In genomic region chr3:34639031-34639872, GRCm38 (mm10) we compare ENCODE assay signal across 8 mouse cellular contexts. TPM values are rescaled to one million over a fixed set of nuclear protein-coding genes. Genes with fewer than 3 reads are reported as not detected.
DNase-seq lines count a peak whose midpoint lies in the region; ATAC-seq and TF ChIP-seq lines count a peak whose summit lies in the region.

No protein-coding gene starts in this region.

- WGBS in kidney, postnatal 0 days = 7% methylated on average over 24 of the region's 24 CpGs
- 6% methylated on average over 24 of the region's 24 CpGs for WGBS in intestine, postnatal 0 days

- no peak overlapping the region for H3K4me2 ChIP-seq in kidney, postnatal 0 days (ENCODE audit: low read length)
- H3K4me2 ChIP-seq in intestine, postnatal 0 days (replicated peaks; ENCODE audit: low read depth) = no peak overlapping the region

- TF ChIP-seq CTCF in kidney, postnatal 0 days (IDR thresholded peaks at IDR 0.05; ENCODE audit: low read depth) = peak; percentile 77
- TF ChIP-seq CTCF in Patski (IDR thresholded peaks at IDR 0.05) = no peak
- TF ChIP-seq CTCF in intestine, postnatal 0 days (IDR thresholded peaks at IDR 0.05; ENCODE audit: low read depth) = peak; percentile 80

- CTCF ChIA-PET in Patski (lab: Charles Lee) = interaction anchor here (0.7 to 5.0 kb wide), 6 partner anchors 9 to 484 kb away, joined by 3 to 19 read pairs (median 5); no protein-coding TSS in a partner anchor

- H3K4me3 ChIP-seq in kidney, postnatal 0 days (replicated peaks; ENCODE audit: low read depth, low read length) = no peak overlapping the region
- H3K4me3 ChIP-seq in intestine, postnatal 0 days (ENCODE audit: low read depth, low read length) = no peak overlapping the region

- POLR2A ChIA-PET in Patski (lab: Charles Lee) = no interaction called here

- DNase-seq in kidney, postnatal 0 days (ENCODE audit: low spot score) = peak; percentile 80
- no peak for DNase-seq in kidney, adult 11 months
- no peak for DNase-seq in Patski (ENCODE audit: low read depth, low spot score)
- DNase-seq in embryo, embryonic 9.5 days (ENCODE audit: extremely low spot score) = peak; percentile 73
- peak; percentile 93 for DNase-seq in retina, embryonic 14.5 days (ENCODE audit: low spot score)

- H3K9me3 ChIP-seq in kidney, postnatal 0 days (replicated peaks; ENCODE audit: low read length) = no peaks in the 10 kb centered on the region
- H3K9me3 ChIP-seq in intestine, postnatal 0 days (ENCODE audit: control insufficient read depth) = no peaks in the 10 kb centered on the region

- H3K27me3 ChIP-seq in kidney, postnatal 0 days (ENCODE audit: insufficient read depth, low read length) = peaks cover 69% of the 10 kb centered on the region
- peaks cover 56% of the 10 kb centered on the region for H3K27me3 ChIP-seq in Patski
- peaks cover 71% of the 10 kb centered on the region for H3K27me3 ChIP-seq in intestine, postnatal 0 days (replicated peaks; ENCODE audit: control insufficient read depth, insufficient read depth, low read length)

- no peaks in the 10 kb centered on the region for H3K36me3 ChIP-seq in kidney, postnatal 0 days (ENCODE audit: insufficient read depth, low read length)
- H3K36me3 ChIP-seq in intestine, postnatal 0 days (ENCODE audit: control insufficient read depth, insufficient read depth) = no peaks in the 10 kb centered on the region

- in situ Hi-C loops in Patski (cut with MboI; ENCODE audit: low pct_unique_long_range_greater_than_20kb) = loop anchor here (5.0 to 10.0 kb wide), 2 partner anchors 397 to 684 kb away; no protein-coding TSS in a partner anchor

- ATAC-seq in kidney, postnatal 0 days (replicated peaks; ENCODE audit: low FRiP score, low read depth) = peak; percentile 40; the same call in 1 of the 2 replicates
- ATAC-seq in Patski = peak; percentile 57
- no peak for ATAC-seq in intestine, postnatal 0 days
- no peak for ATAC-seq in megakaryocyte-erythroid progenitor cell, adult 5-6 weeks (replicated peaks; ENCODE audit: low FRiP score, low TSS enrichment, poor library complexity, severe bottlenecking)
- no peak for ATAC-seq in CD4-positive, CD25-positive, alpha-beta regulatory T cell, adult 4 months

- no peaks in the 10 kb centered on the region for H3K4me1 ChIP-seq in kidney, postnatal 0 days (replicated peaks; ENCODE audit: insufficient read depth, low read length)
- H3K4me1 ChIP-seq in intestine, postnatal 0 days (replicated peaks; ENCODE audit: control insufficient read depth, insufficient read depth, low read length) = no peaks in the 10 kb centered on the region

- no peak overlapping the region for H3K27ac ChIP-seq in kidney, postnatal 0 days
- H3K27ac ChIP-seq in intestine, postnatal 0 days (ENCODE audit: low read depth, low read length) = no peak overlapping the region

- no peak overlapping the region for H3K9ac ChIP-seq in kidney, postnatal 0 days (ENCODE audit: low read depth, low read length)
- no peak overlapping the region for H3K9ac ChIP-seq in intestine, postnatal 0 days (ENCODE audit: low read depth, low read length)

RNA-seq across cellular contexts. Expression of gene Sox2, which starts 11.0 kb away (rescaled TPM):
- not detected in 2 replicates for polyA plus RNA-seq in kidney, postnatal 0 days (2015; fragmentation: Nextera tagmentation; extraction: Ambion mirVana)
- 0.17 TPM for polyA plus RNA-seq in Patski (2021)
- 0.25 and 0.33 TPM in 2 replicates for polyA plus RNA-seq in intestine, postnatal 0 days (2015; fragmentation: Nextera tagmentation; extraction: Ambion mirVana)
- total RNA-seq in megakaryocyte-erythroid progenitor cell, adult 5-6 weeks (2014; fragmentation: Nextera tagmentation) = not detected in 2 replicates
- not detected in 2 replicates for total RNA-seq in megakaryocyte-erythroid progenitor cell, adult 5-6 weeks (2017)
- not detected for polyA plus RNA-seq in CD4-positive, CD25-positive, alpha-beta regulatory T cell, adult 4 months (2017; shearing (Covaris generic))

Comparison
In these comparisons a context has a peak if more than half of its experiments do, and no peak if none do; other contexts are left out.
1. DNase-seq: peak in kidney, postnatal 0 days (single experiment), embryo, embryonic 9.5 days (single experiment) and retina, embryonic 14.5 days (single experiment); none in kidney, adult 11 months (single experiment) and Patski (single experiment).
2. ATAC-seq: peak in kidney, postnatal 0 days (single experiment) and Patski (single experiment); none in intestine, postnatal 0 days (single experiment), megakaryocyte-erythroid progenitor cell, adult 5-6 weeks (single experiment) and CD4-positive, CD25-positive, alpha-beta regulatory T cell, adult 4 months (single experiment).